Mouse (Mus musculus): ENCODE results near the gene Pomp. TPM values are rescaled to one million over a fixed set of nuclear protein-coding genes. Genes with fewer than 3 reads are reported as not detected.

The Pomp gene
- total RNA-seq, 1 experiment from 2014 or later = 246 TPM

DNA sequence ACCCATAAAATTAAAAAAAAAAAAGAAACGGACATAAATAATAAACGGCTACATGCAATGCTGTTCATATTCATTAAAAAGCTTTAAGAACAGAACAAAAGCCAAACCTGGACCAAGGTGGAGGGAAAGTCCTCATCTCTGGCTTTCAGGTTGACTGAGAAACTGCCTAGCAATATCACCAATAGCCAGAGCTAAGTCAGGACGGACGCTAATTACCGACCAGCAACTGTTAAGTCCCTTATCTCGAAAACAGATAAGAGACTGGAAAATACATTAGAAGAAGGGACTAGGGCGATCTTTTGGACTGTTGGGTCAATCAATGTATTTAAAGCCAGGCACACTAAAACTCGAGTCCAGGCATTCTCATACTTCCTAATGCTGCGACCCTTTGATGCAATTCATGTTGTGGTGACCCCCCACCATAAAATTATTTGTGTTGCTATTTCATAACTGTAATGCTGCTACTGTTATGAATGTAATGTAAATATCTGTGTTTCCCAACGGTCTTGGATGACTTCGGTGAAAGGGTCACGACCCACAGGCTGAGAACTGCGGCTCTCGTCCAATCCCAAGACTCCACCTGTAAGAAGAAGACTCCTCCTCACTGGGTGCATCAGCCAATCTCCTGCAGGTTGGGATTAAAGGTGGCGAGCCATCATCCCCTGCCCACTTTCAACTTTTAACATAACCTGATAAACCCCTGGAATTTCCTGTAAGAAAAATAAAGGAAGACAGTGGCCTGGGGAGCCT, 41.9 kb downstream of the Pomp start:
- no peak for DNase-seq

GRCm38 (mm10) chr5:147903166-147903565, 42.9 kb downstream of the Pomp start:
- DNase-seq = no peak

GRCm38 (mm10) chr5:147907144-147907543, 46.9 kb downstream of the Pomp start:
- no peak for DNase-seq

DNA sequence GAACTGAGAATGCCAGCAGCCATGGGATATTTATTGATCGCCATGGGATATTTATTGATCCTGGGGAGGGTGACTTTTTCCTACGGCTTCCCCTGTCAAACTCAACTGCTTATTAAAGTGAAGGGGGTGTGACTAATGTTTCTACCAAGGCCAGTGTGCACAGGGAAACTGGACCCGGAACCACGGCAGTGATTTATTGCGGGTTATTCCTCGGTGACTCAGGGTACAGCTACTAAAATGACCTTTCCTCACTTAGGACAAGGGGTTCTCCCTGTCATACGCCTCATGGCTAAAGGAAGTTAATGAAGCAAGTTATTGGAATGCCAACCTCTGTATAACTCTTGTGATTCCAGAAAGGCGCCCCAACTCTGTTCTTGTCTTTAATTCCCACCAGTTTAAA, 47.6 kb downstream of the Pomp start:
- DNase-seq = peak; percentile 51

DNA sequence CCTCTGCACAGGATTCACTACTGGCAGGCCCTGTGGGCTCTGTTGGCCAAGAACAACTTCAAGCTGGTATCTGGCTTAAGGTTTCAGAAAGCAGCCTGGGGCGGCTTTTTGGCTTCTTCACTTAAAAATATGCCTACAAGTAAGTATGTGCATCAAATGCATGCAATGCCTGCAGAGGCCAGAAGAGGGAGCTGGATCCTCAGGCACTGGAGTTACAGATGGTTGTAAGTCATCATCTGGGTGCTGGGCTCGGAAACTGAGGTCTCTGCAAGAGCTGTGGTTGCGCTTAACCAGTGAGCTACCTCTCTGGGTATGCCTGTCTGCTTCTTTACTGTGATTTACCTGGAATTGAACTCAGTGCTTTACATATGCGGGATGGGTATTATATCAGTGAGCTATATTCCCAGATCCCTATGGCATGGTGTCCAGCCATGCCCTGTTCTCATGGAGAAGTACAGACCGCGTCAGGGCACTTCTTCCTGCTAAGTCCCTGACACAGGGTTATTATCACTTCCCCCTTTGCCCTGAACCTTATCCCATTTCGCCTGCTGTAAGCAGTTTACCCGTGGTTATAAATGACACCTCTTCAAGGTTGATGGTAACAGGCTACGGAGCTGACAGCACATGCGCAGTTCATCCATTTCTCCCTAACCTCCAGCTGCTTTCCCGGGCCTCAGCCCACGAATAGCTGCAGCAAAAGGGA, 50.7 kb downstream of the Pomp start:
- DNase-seq = no peak

DNA sequence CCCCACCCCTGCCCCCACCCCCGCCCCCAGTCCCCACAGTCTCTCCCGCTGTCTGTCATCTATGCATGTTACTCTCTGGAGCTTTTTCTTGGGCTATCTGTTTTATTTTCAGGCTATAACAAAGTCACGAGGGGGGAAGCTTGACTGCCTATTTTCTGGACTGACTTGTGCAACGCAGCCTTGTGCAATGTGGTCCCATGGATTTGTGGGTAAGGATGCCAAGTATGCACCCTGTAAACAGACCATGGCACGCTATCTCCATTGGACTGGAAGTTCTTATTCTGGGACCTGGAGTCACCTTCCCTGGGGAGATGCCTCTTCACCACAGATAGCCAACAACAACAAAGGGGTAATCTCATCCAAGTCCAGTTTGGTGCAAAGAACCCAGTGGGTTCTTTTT, 51.5 kb downstream of the Pomp start:
- DNase-seq = peak; percentile 30

GRCm38 (mm10) chr5:147913241-147913842, 53.1 kb downstream of the Pomp start:
- no peak for DNase-seq

- no peak for DNase-seq
These were observed 54.8 kb downstream of the Pomp start for GRCm38 (mm10) chr5:147915038-147915566.

- peak; percentile 63 for DNase-seq
These were observed 55.9 kb downstream of the Pomp start for GRCm38 (mm10) chr5:147916171-147916570.

GRCm38 (mm10) chr5:147918044-147918846, 58.0 kb downstream of the Pomp start:
- peak; percentile 43 for DNase-seq

- DNase-seq = no peak
These were observed 64.4 kb downstream of the Pomp start for GRCm38 (mm10) chr5:147924621-147925020.

Other genes with a start within 250 kb of the Pomp start
- 39.6 and 43.0 TPM in 2 replicates for gene Flt1, start 134.4 kb upstream of the Pomp start, total RNA-seq (2021)
- 21.1 and 28.5 TPM in 2 replicates for gene Slc46a3, start 34.4 kb downstream of the Pomp start, total RNA-seq (2021)
- 3.8 and 4.7 TPM in 2 replicates for gene Mtus2, start 96.9 kb downstream of the Pomp start, total RNA-seq (2021)

Measured in adrenal gland, postnatal 25 days (tissue).